Mouse (Mus musculus): ENCODE measurements around the gene Cln3. TPM values are rescaled to one million over a fixed set of nuclear protein-coding genes. Genes with fewer than 3 reads are reported as not detected.

Cln3 gene
- total RNA-seq, 2 experiments from 2014 or later: 10.7 to 11.0 TPM

DNA sequence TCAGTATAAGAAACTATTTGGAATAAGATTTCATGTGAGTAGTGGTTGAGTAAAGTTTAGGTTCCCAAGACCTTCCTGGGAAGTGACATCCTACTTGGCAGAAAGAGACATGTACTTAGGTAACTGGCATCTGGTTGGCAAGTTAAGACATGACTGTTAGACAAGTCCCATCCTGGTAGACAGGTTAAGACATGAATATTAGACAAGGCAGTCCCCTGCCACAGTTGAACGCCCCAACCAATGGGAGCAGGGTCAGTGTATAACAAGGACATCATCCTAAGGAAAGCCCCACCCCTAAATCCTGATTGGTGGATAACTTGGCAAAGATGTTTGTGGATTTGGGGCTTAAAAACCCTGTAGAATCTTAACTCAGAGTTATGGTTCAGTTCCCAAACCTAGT lies 52.2 kb downstream of the Cln3 start:
- intact Hi-C loops (cut with DNase I): no loop called here
- no peak for DNase-seq

- DNase-seq: no peak
- intact Hi-C loops (cut with DNase I): loop anchor here (2.0 to 5.0 kb wide), 3 partner anchors 47 to 206 kb away; no protein-coding TSS in a partner anchor
Observed at GRCm38 (mm10) chr7:126528166-126528577, 57.4 kb downstream of the Cln3 start.

- DNase-seq: no peak
- intact Hi-C loops (cut with DNase I): no loop called here
Observed at GRCm38 (mm10) chr7:126523316-126523715, 62.3 kb downstream of the Cln3 start.

Small RNAs within 50 kb of the gene (microRNA-seq; reads per million reads assigned to microRNA genes)
- gene Mir7059: 0 to 1.5 reads per million in 2 experiments

Other genes starting within 250 kb of the Cln3 start
- gene Lat, start 216.2 kb downstream of the Cln3 start, total RNA-seq (2021): 1 to 10 TPM in 1 of 2 experiments, under 1 TPM in 1; 0.27 to 2.4 TPM
- 10 to 100 TPM; 24.7 to 29.0 TPM for gene Spns1, start 208.4 kb downstream of the Cln3 start, total RNA-seq (2021)
- gene Nfatc2ip, start 189.1 kb downstream of the Cln3 start, total RNA-seq (2021): 1 to 10 TPM; 2.2 to 3.5 TPM
- not detected for gene Cd19, start 170.9 kb downstream of the Cln3 start, total RNA-seq (2021)
- 10 to 100 TPM; 13.8 to 14.0 TPM for gene Rabep2, start 157.1 kb downstream of the Cln3 start, total RNA-seq (2021)
- gene Atp2a1, start 122.7 kb downstream of the Cln3 start, total RNA-seq (2021): over 10,000 TPM; 23,125 to 24,213 TPM
- gene Sh2b1, start 110.4 kb downstream of the Cln3 start, total RNA-seq (2021): 10 to 100 TPM; 36.8 to 43.4 TPM
- 100 to 1,000 TPM; 122 to 145 TPM for gene Tufm, start 98.5 kb downstream of the Cln3 start, total RNA-seq (2021)
- gene Atxn2l, start 82.4 kb downstream of the Cln3 start, total RNA-seq (2021): 10 to 100 TPM; 25.8 to 29.9 TPM
- gene Eif3c, start 19.4 kb downstream of the Cln3 start, total RNA-seq (2021): 100 to 1,000 TPM; 129 to 154 TPM
- gene Apobr, start 875 bp downstream of the Cln3 start, total RNA-seq (2021): under 1 TPM; 0.44 to 0.46 TPM
- not detected for gene Il27, start 9.1 kb upstream of the Cln3 start, total RNA-seq (2021)
- 10 to 100 TPM in 1 of 2 experiments, 1 to 10 TPM in 1; 8.5 to 11.9 TPM for gene Nupr1, start 45.0 kb upstream of the Cln3 start, total RNA-seq (2021)
- 10 to 100 TPM; 29.3 to 33.2 TPM for gene Sgf29, start 63.5 kb upstream of the Cln3 start, total RNA-seq (2021)
- gene Sult1a1, start 90.6 kb upstream of the Cln3 start, total RNA-seq (2021): 10 to 100 TPM; 15.7 to 21.0 TPM
- gene Bola2, start 109.6 kb upstream of the Cln3 start, total RNA-seq (2021): 10 to 100 TPM; 29.9 to 36.8 TPM
- 1 to 10 TPM; 2.1 to 3.6 TPM for gene Slx1b, start 110.0 kb upstream of the Cln3 start, total RNA-seq (2021)
- gene Coro1a, start 122.0 kb upstream of the Cln3 start, total RNA-seq (2021): 1 to 10 TPM; 2.6 to 5.2 TPM
- gene Mapk3, start 173.8 kb upstream of the Cln3 start, total RNA-seq (2021): 10 to 100 TPM; 15.7 to 21.9 TPM
- 1 to 10 TPM in 1 of 2 experiments, under 1 TPM in 1; 0.99 to 1.8 TPM for gene Gdpd3, start 180.5 kb upstream of the Cln3 start, total RNA-seq (2021)
- 10 to 100 TPM; 77.7 to 97.4 TPM for gene Ypel3, start 191.1 kb upstream of the Cln3 start, total RNA-seq (2021)
- under 1 TPM; 0.28 to 0.30 TPM for gene Tbx6, start 195.7 kb upstream of the Cln3 start, total RNA-seq (2021)
- gene Ppp4c, start 206.7 kb upstream of the Cln3 start, total RNA-seq (2021): 10 to 100 TPM; 21.6 to 22.4 TPM
- 10 to 100 TPM; 55.8 to 67.4 TPM for gene Fam57b, start 211.9 kb upstream of the Cln3 start, total RNA-seq (2021)
- gene 4930451I11Rik, start 245.8 kb upstream of the Cln3 start, total RNA-seq (2021): not detected

Data from gastrocnemius, postnatal 36 days (tissue).